Mouse (Mus musculus): Measurements from ENCODE around the gene Mobp.
"Not testable (repeated sequence)": the region's sequence is repeated elsewhere in the genome, so short reads cannot be mapped to it uniquely, and the experiment has no call there.

Gene Mobp

GRCm38 (mm10) chr9:120149222-120149828 is at the start of gene Mobp:
TSS of gene Mobp (plus strand) at chr9:120149707.
- in situ Hi-C loops (cut with MboI), result no loop called here

- in situ Hi-C loops (cut with MboI), result no loop called here
Measured at GRCm38 (mm10) chr9:120101165-120101564, 48.3 kb upstream of the Mobp start.

- in situ Hi-C loops (cut with MboI), result not testable (repeated sequence)
Measured at GRCm38 (mm10) chr9:120108953-120109352, 40.6 kb upstream of the Mobp start.

- in situ Hi-C loops (cut with MboI), result no loop called here
Measured at GRCm38 (mm10) chr9:120110211-120111018, 39.1 kb upstream of the Mobp start, which contains the start of gene Slc25a38. TSS of gene Slc25a38 (plus strand) at chr9:120110374.

- in situ Hi-C loops (cut with MboI), result no loop called here
Measured at GRCm38 (mm10) chr9:120111156-120111945, 38.2 kb upstream of the Mobp start.

GRCm38 (mm10) chr9:120112472-120112871 is 37.0 kb upstream of the Mobp start:
- in situ Hi-C loops (cut with MboI), result no loop called here

GRCm38 (mm10) chr9:120113456-120113855 is 36.1 kb upstream of the Mobp start:
- in situ Hi-C loops (cut with MboI), result no loop called here

- in situ Hi-C loops (cut with MboI), result no loop called here
Measured at GRCm38 (mm10) chr9:120114051-120114788, 35.3 kb upstream of the Mobp start.

GRCm38 (mm10) chr9:120114789-120115151 is 34.7 kb upstream of the Mobp start:
- in situ Hi-C loops (cut with MboI), result no loop called here

- in situ Hi-C loops (cut with MboI), result no loop called here
Measured at GRCm38 (mm10) chr9:120115580-120115979, 33.9 kb upstream of the Mobp start.

- in situ Hi-C loops (cut with MboI), result no loop called here
Measured at GRCm38 (mm10) chr9:120116184-120116624, 33.3 kb upstream of the Mobp start.

GRCm38 (mm10) chr9:120118212-120118611 is 31.3 kb upstream of the Mobp start:
- in situ Hi-C loops (cut with MboI), result no loop called here

- in situ Hi-C loops (cut with MboI), result no loop called here
Measured at GRCm38 (mm10) chr9:120120503-120120902, 29.0 kb upstream of the Mobp start.

GRCm38 (mm10) chr9:120126868-120127267 is 22.6 kb upstream of the Mobp start:
- in situ Hi-C loops (cut with MboI), result no loop called here

GRCm38 (mm10) chr9:120127538-120128251 is 21.8 kb upstream of the Mobp start, which contains the start of gene Rpsa:
TSS of gene Rpsa (plus strand) at chr9:120127689.
- in situ Hi-C loops (cut with MboI), result no loop called here

GRCm38 (mm10) chr9:120129276-120129675 is 20.2 kb upstream of the Mobp start:
- in situ Hi-C loops (cut with MboI), result no loop called here

GRCm38 (mm10) chr9:120131784-120132288 is 17.7 kb upstream of the Mobp start:
- in situ Hi-C loops (cut with MboI), result no loop called here

- in situ Hi-C loops (cut with MboI), result no loop called here
Measured at GRCm38 (mm10) chr9:120132980-120133754, 16.3 kb upstream of the Mobp start.

- in situ Hi-C loops (cut with MboI), result no loop called here
Measured at GRCm38 (mm10) chr9:120133755-120134475, 15.6 kb upstream of the Mobp start.

Measured in mature B cell (primary cell).